Mouse (Mus musculus) CD8-positive naive resting alpha-beta T cell, adult 2 months (primary cell): ENCODE results near the gene Tlr11.

Experiments used
- DNase-seq, 2 experiments: peaks; one replicate each; pipeline ENCODE4 v3.0.0; 2022; ENCODE audit warnings: low read depth in 2 of 2, low spot score in 2 of 2

Gene Tlr11

GRCm38 (mm10) chr14:50357593-50357992 is at the start of gene Tlr11:
Tlr11 (plus strand) TSS chr14:50357914.
- no peak for DNase-seq

- no peak for DNase-seq
Measured at GRCm38 (mm10) chr14:50326661-50327060, 31.1 kb upstream of the Tlr11 start, which contains the start of gene Olfr734. Olfr734 (minus strand) TSS chr14:50326761.

- no peak for DNase-seq
Measured at GRCm38 (mm10) chr14:50348796-50349195, 8.9 kb upstream of the Tlr11 start, which contains the start of gene Olfr735. Olfr735 (minus strand) TSS chr14:50348872.

DNA sequence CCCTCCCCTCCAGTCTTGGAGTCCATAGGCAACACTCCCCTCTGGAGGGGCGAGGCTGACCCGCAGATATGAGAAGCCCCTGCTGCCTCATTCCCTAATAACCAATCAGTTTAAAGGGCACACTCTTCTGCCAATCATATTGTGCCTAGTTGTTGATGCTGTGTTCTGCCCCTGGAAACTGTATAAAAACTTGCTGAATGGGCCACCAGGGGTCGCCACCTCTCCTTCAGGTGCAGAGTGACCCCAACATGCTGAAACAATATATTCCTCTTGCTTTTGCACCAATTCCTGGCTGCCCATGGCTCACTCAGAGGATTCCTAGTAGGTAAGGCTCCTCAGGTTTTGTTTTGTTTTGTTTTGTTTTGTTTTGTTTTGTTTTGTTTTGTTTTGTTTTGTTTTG is 5.3 kb upstream of the Tlr11 start:
- no peak for DNase-seq

DNA sequence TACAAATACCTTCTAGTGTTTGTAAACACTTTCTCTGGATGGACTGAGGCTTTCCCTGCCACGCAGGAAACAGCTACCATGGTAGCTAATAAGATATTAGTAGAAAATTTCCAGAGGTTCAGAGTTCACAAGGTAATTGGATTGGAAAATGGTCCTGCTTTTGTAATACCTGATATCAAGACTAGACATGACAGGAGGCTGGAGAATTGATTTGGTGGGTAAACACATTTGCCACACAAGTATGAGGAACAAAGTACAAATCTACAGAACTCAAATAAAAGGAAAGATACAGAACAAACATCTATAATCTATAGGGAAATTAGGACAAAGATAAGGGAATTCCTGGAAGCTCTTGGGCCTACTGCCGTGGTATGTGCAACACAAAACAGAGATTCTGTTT is 989 bp upstream of the Tlr11 start:
- DNase-seq: no peak

- no peak for DNase-seq
Measured at GRCm38 (mm10) chr14:50360480-50360879, 2.8 kb downstream of the Tlr11 start.

DNA sequence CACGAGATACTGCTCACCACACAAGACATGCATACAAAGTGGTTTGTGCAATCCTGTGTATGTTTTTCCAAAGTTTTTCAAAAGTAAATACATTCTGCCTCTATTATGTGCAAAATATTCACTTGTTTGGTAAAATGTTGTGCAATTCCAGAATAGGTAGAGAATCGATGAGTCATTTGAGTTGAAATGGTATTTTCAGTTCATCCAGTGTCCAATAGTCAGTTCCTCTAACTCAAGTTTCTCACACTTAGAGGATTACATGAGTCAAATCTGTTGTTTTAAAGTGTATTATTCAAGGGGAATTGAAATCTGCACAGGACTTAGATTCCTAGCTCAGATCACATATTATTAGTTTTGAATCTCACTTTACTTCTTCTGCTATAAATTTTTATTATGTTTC is 5.8 kb downstream of the Tlr11 start:
- DNase-seq: no peak

GRCm38 (mm10) chr14:50380863-50381262 is 23.1 kb downstream of the Tlr11 start, which contains the start of gene Olfr736:
Olfr736 (plus strand) TSS chr14:50381163.
- DNase-seq: no peak

DNA sequence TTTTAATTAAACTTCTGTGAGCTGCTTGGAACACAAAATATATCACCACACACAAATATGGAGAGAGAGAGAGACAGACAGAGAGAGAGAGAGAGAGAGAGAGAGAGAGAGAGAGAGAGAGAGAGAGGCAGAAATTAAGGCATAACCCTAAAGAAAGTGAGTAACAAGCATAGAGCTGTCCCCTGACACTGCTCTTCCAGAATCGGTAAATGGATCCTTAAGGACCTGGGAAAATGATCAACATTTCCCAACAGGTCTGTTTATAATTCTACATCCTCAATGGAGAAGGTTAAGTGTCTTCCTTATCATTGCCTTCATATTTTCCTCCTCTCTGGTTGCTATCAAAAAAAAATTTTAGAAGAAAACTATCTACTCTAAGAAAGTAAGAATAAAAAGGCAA is 49.6 kb downstream of the Tlr11 start, which contains the start of gene Olfr738:
Olfr738 (plus strand) TSS at position 301 of the 400 bp plus-strand sequence.
- DNase-seq: no peak
